Mouse (Mus musculus) ES-E14 (cell line): Measurements from ENCODE around the gene Kat7. TPM values are rescaled to one million over a fixed set of nuclear protein-coding genes. Genes with fewer than 3 reads are reported as not detected.

Experiments
- DNase-seq: peaks from one replicate; pipeline ENCODE4 v3.0.0-alpha.2; 2013; ENCODE audit warnings: low read depth, low spot score
- H3K27ac ChIP-seq: 2 replicates; pipeline ENCODE4 v1.5.1; 2012; ENCODE audit warnings: low read depth, mild to moderate bottlenecking, low read length, moderate library complexity, mixed read lengths; ENCODE audit not compliant: poor library complexity, insufficient read depth, severe bottlenecking
- H3K36me3 ChIP-seq: 2 replicates; pipeline ENCODE4 v1.6.1; 2012; ENCODE audit warnings: mild to moderate bottlenecking, low read length, moderate library complexity, mixed read lengths; ENCODE audit not compliant: control insufficient read depth, poor library complexity, insufficient read depth, severe bottlenecking
- H3K4me1 ChIP-seq, 2 experiments: fragments of 150-350 bp in 1 of 2; sonication (generic) in 1 of 2; 2 replicates each; pipeline ENCODE4 v1.6.1; 2012; ENCODE audit warnings: low read length in 2 of 2, mild to moderate bottlenecking in 1 of 2, mixed read lengths in 1 of 2; ENCODE audit not compliant: control insufficient read depth in 2 of 2, insufficient read depth in 2 of 2, poor library complexity in 1 of 2
- H3K4me3 ChIP-seq, 2 experiments: fragments of 150-350 bp in 1 of 2; sonication (generic) in 1 of 2; 2 replicates each; pipeline ENCODE4 v1.5.1; 2012; ENCODE audit warnings: low read length in 2 of 2, low read depth in 1 of 2, mild to moderate bottlenecking in 1 of 2, mixed read lengths in 1 of 2; ENCODE audit not compliant: insufficient read depth in 1 of 2, poor library complexity in 1 of 2, severe bottlenecking in 1 of 2
- H3K9ac ChIP-seq: 2 replicates; pipeline ENCODE4 v1.6.1; 2012; ENCODE audit warnings: low read depth, mild to moderate bottlenecking, low read length, mixed read lengths; ENCODE audit not compliant: poor library complexity, insufficient read depth, severe bottlenecking
- H3K9me3 ChIP-seq: fragments of 150-350 bp; sonication (generic); 2 replicates; pipeline ENCODE4 v1.6.1; 2012; ENCODE audit warnings: low read depth, mild to moderate bottlenecking, low read length; ENCODE audit not compliant: control insufficient read depth, insufficient read depth
- CHD2 ChIP-seq: IDR thresholded peaks from 2 replicates; pipeline ENCODE4 v1.6.1; 2014; ENCODE audit warnings: mild to moderate bottlenecking, low read depth, low read length, inconsistent platforms
- HCFC1 ChIP-seq: IDR thresholded peaks from 2 replicates; pipeline ENCODE4 v1.6.1; 2012; ENCODE audit warnings: low read length, inconsistent platforms, borderline replicate concordance; ENCODE audit not compliant: insufficient read depth
- MAFK ChIP-seq: IDR thresholded peaks from 2 replicates; pipeline ENCODE4 v1.6.1; 2014; ENCODE audit warnings: mild to moderate bottlenecking, low read depth, low read length, inconsistent platforms; ENCODE audit not compliant: insufficient read depth
- ZC3H11A ChIP-seq: IDR thresholded peaks from 2 replicates; pipeline ENCODE4 v1.6.1; 2012; ENCODE audit warnings: low read depth, mild to moderate bottlenecking, inconsistent platforms, low read length, borderline replicate concordance
- ZNF384 ChIP-seq: IDR thresholded peaks from 2 replicates; pipeline ENCODE4 v1.6.1; 2012; ENCODE audit warnings: low read depth, low read length, inconsistent platforms
- in situ Hi-C, 2 experiments: fragments of 600-800 bp; cut with MboI; formaldehyde crosslinking; loops; one replicate each; pipeline ENCODE4 v1.15.1; 2025; ENCODE audit warnings: low sequenced_read_pairs in 2 of 2, inconsistent platforms in 1 of 2; ENCODE audit not compliant: unreplicated experiment in 2 of 2
- total RNA-seq: library from RNA; depleted of rRNA; stranded (reverse); fragments of 300-350 nt; gene quantifications from 2 replicates; pipeline ENCODE4 v1.2.3, GENCODE M21; 2012

Gene Kat7
- total RNA-seq, 1 experiment: 118 TPM

DNA sequence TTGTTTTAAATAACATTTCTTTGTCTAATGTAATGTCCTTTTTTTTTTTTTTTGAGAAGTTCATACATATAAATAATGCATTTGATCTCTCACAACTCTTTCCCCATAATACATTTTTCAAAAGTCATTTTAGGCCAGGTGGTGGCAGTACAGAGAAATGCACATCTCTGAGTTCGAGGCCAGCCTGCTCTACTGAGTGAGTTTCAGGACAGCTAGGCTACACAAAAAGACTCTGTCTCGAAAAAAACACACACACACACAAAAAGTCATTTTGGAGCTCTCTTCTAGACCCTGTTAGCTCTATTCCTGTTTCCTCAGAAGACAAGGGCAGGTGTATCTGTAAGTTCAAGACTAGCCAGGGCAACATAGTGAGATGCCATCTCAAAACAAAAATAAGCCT, 42.6 kb upstream of the Kat7 start:
- peaks cover 3 to 4% of the 10 kb centered on the region in 2 experiments; a peak in 1 of 4 replicates for H3K4me1 ChIP-seq
- H3K27ac ChIP-seq: no peak overlapping the region
- in situ Hi-C loops: no loop called here
- H3K9me3 ChIP-seq: no peaks in the 10 kb centered on the region
- no peak overlapping the region for H3K4me3 ChIP-seq
- DNase-seq: no peak
- H3K36me3 ChIP-seq: peaks cover 17% of the 10 kb centered on the region; the same call in 1 of the 2 replicates
- no peak for TF ChIP-seq MAFK
- TF ChIP-seq CHD2: no peak
- no peak for TF ChIP-seq ZC3H11A
- no peak for TF ChIP-seq HCFC1
- TF ChIP-seq ZNF384: no peak
- H3K9ac ChIP-seq: no peak overlapping the region

DNA sequence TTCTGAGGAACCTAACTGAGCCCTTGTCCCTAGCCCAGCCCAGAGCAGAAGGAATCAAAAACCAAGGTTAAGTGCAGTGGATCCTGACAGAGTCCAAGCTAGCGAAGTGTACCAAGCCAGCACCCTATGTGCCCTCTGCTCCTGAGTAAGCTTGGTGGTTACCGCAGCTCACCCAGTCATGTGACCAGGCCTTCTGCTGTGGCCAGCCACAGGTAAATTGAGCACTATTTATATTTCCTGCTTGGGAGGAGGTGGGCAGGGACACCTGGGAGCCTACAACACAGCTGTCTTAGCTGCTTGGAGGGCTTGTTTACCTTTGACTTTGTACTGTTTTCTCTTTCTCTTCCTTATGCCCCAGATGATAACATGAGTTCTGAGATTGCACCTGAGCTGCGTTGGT, 40.9 kb upstream of the Kat7 start:
- in situ Hi-C loops: no loop called here
- 0 out of 4 replicates have a peak, but pooled peaks cover 0 to 4% of the 10 kb centered on the region in 2 experiments for H3K4me1 ChIP-seq
- no peak for TF ChIP-seq HCFC1
- TF ChIP-seq ZNF384: no peak
- TF ChIP-seq CHD2: no peak
- TF ChIP-seq ZC3H11A: no peak
- TF ChIP-seq MAFK: no peak
- no peak overlapping the region for H3K9ac ChIP-seq
- H3K4me3 ChIP-seq: no peak overlapping the region
- peaks cover 13% of the 10 kb centered on the region for H3K36me3 ChIP-seq
- no peak for DNase-seq
- H3K27ac ChIP-seq: no peak overlapping the region
- H3K9me3 ChIP-seq: no peaks in the 10 kb centered on the region

DNA sequence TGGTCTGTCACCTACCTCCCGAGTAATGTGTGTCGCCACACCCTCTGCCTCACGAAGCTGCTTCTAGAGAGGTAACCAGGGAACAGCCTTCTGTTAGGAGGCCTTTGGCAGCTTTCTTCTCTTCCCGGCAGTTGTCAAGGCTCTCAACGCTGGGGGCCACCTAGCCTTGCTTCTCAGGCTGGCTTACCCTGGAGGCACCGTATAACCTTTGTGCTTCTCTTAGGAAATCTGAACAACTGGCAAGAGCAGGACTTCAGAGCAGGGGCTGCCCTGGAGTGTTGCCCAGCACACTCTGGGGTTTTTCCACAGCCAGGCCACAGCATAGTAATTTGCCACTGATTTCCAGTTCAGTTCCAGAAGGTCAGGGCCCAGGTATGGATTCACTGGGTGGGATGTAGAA, 40.2 kb upstream of the Kat7 start:
- Histone ChIP-seq H3K4me3 (no peak overlapping the region), H3K4me1 (0 out of 4 replicates have a peak, but pooled peaks cover 1 to 4% of the 10 kb centered on the region in 2 experiments), H3K36me3 (peaks cover 12% of the 10 kb centered on the region), H3K27ac (no peak overlapping the region), H3K9me3 (no peaks in the 10 kb centered on the region), H3K9ac (no peak overlapping the region)
- DNase-seq: no peak
- in situ Hi-C loops: no loop called here
- no peak for TF ChIP-seq ZC3H11A
- TF ChIP-seq MAFK: no peak
- TF ChIP-seq HCFC1: no peak
- TF ChIP-seq CHD2: no peak
- no peak for TF ChIP-seq ZNF384

DNA sequence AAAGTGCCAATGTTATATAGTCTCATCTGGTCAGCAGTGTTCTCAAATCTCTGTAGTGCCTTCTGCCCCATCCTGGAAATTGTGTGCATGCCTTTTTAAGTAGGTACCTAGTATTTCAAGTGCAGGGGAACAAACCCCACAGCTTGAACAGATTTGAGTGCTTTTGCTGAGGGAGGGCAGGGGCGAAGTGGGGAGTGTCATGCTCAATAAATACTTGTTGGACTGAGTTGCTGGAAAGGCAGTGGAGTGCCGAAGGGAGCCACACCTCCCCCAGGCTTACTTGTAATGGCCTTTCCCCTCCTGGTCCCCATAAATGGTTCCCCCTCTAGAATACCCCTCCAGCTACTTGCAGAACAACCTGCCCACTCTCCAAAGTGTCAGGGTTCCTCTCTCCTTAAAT, 34.1 kb upstream of the Kat7 start:
- no peak overlapping the region for H3K9ac ChIP-seq

DNA sequence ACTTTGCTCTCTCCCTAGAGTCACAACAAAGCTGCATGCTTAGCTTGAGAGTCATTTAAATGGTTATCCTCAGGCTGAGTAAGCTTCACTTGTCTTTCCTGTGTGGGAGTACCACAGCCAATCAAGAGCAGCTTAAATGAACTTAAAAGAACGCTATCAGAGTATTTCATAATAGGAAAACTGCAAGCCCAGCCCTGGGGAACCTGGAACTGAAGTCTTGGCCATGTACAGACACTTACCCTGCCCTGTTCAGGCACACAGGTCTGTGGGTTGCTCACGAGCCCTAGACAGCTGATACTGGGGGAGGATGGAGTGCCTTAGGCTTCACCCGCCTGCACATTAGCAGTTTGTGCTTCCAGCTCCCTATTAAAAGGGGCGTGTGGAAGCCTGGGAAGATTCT, 33.1 kb upstream of the Kat7 start:
- Histone ChIP-seq H3K4me1 (peaks cover 0 to 8% of the 10 kb centered on the region in 2 experiments; a peak in 2 of 4 replicates), H3K36me3 (peaks cover 4% of the 10 kb centered on the region), H3K9me3 (no peaks in the 10 kb centered on the region), H3K4me3 (no peak overlapping the region), H3K9ac (no peak overlapping the region), H3K27ac (no peak overlapping the region)
- DNase-seq: no peak
- in situ Hi-C loops: no loop called here
- TF ChIP-seq ZC3H11A: no peak
- TF ChIP-seq MAFK: no peak
- TF ChIP-seq CHD2: no peak
- no peak for TF ChIP-seq ZNF384
- no peak for TF ChIP-seq HCFC1

More for the DNA sequence above, 34.1 kb upstream of the Kat7 start:
- Histone ChIP-seq H3K4me1 (peaks cover 0 to 8% of the 10 kb centered on the region in 2 experiments; a peak in 2 of 4 replicates), H3K27ac (no peak overlapping the region), H3K4me3 (no peak overlapping the region), H3K9me3 (no peaks in the 10 kb centered on the region), H3K36me3 (peaks cover 11% of the 10 kb centered on the region)
- no peak for TF ChIP-seq MAFK
- no peak for TF ChIP-seq CHD2
- TF ChIP-seq ZNF384: no peak
- no peak for TF ChIP-seq HCFC1
- TF ChIP-seq ZC3H11A: no peak
- DNase-seq: no peak
- in situ Hi-C loops: no loop called here
